Mouse (Mus musculus): ENCODE results near the gene Mcl1.
"Not testable (repeated sequence)": the region's sequence is repeated elsewhere in the genome, so short reads cannot be mapped to it uniquely, and the experiment has no call there.

DNA sequence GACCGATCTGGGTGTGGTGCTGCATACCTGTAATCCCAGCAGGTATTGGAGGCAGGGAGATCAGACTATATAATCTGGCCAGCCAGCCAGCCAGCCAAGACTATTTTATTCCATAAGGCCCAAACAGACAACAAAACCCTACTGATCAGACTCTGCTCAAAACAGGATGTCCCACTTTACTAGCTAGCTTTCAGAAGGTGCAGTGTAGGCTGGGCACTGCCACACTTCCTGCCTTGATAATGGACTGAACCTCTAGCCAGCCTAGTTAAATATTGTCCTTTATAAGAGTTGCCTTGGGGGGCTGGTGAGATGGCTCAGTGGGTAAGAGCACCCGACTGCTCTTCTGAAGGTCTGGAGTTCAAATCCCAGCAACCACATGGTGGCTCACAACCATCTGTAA lies 32.0 kb downstream of the Mcl1 start:
- not testable (repeated sequence) for TF ChIP-seq CTCF (IDR thresholded peaks at IDR 0.05; ENCODE audit: control insufficient read depth, insufficient read depth, insufficient read length); MYOD1 (IDR thresholded peaks at IDR 0.05; ENCODE audit: control insufficient read depth, insufficient read length, low read depth); USF1 (IDR thresholded peaks at IDR 0.05; ENCODE audit: low read depth)

Data from C2C12 (cell line).